Mouse (Mus musculus) urinary bladder, adult 18-20 months (tissue): ENCODE data around the gene Psmb6.
A peak's percentile ranks its signal among the peaks of the same experiment; 100 is the strongest.

Source experiments
- DNase-seq, 2 experiments: peaks; one replicate each; pipeline ENCODE4 v3.0.0; 2022; ENCODE audit warnings: low spot score in 2 of 2, mixed read lengths in 2 of 2

The Psmb6 gene

GRCm38 (mm10) chr11:70525184-70525678, at the start of gene Psmb6:
Gene Psmb6, plus strand, starts transcription at chr11:70525367.
- DNase-seq, result peak; percentile 79 to 87

- no peak for DNase-seq
Observed at GRCm38 (mm10) chr11:70485498-70485897, 39.7 kb upstream of the Psmb6 start.

- no peak for DNase-seq
Observed at GRCm38 (mm10) chr11:70487816-70488215, 37.4 kb upstream of the Psmb6 start.

- no peak for DNase-seq
Observed at GRCm38 (mm10) chr11:70489138-70489537, 36.0 kb upstream of the Psmb6 start.

GRCm38 (mm10) chr11:70489684-70490083, 35.5 kb upstream of the Psmb6 start:
- DNase-seq, result no peak

GRCm38 (mm10) chr11:70499566-70500475, 25.3 kb upstream of the Psmb6 start:
- no peak for DNase-seq

GRCm38 (mm10) chr11:70500476-70500812, 24.7 kb upstream of the Psmb6 start:
- DNase-seq, result no peak

GRCm38 (mm10) chr11:70502018-70502417, 23.1 kb upstream of the Psmb6 start:
- no peak for DNase-seq

GRCm38 (mm10) chr11:70504970-70505369, 20.2 kb upstream of the Psmb6 start, which contains the start of gene Tm4sf5:
Gene Tm4sf5, plus strand, starts transcription at chr11:70505244.
- DNase-seq, result no peak

- DNase-seq, result peak; percentile 55 to 66
Observed at GRCm38 (mm10) chr11:70506385-70506784, 18.8 kb upstream of the Psmb6 start.

- no peak for DNase-seq
Observed at GRCm38 (mm10) chr11:70506962-70507515, 18.1 kb upstream of the Psmb6 start.

- DNase-seq, result peak in 1 of 2 experiments; percentile 15
Observed at GRCm38 (mm10) chr11:70509753-70510564, 15.2 kb upstream of the Psmb6 start.

GRCm38 (mm10) chr11:70511242-70511641, 13.9 kb upstream of the Psmb6 start:
- DNase-seq, result no peak

GRCm38 (mm10) chr11:70511825-70512224, 13.3 kb upstream of the Psmb6 start:
- DNase-seq, result no peak

GRCm38 (mm10) chr11:70512709-70513342, 12.3 kb upstream of the Psmb6 start:
- no peak for DNase-seq

GRCm38 (mm10) chr11:70513520-70513919, 11.6 kb upstream of the Psmb6 start:
- no peak for DNase-seq

GRCm38 (mm10) chr11:70514288-70514687, 10.9 kb upstream of the Psmb6 start, which contains the start of gene Vmo1:
Gene Vmo1, minus strand, starts transcription at chr11:70514616.
- DNase-seq, result no peak

GRCm38 (mm10) chr11:70516352-70516751, 8.8 kb upstream of the Psmb6 start:
- no peak for DNase-seq

GRCm38 (mm10) chr11:70518436-70518835, 6.7 kb upstream of the Psmb6 start:
- DNase-seq, result no peak

GRCm38 (mm10) chr11:70518923-70519322, 6.2 kb upstream of the Psmb6 start, which contains the start of gene Gltpd2:
Gene Gltpd2, plus strand, starts transcription at chr11:70519196.
- DNase-seq, result no peak

GRCm38 (mm10) chr11:70520178-70520769, 4.9 kb upstream of the Psmb6 start:
- peak in 1 of 2 experiments; percentile 36 for DNase-seq
